Mouse (Mus musculus): ENCODE measurements around the gene Slf1. TPM values are rescaled to one million over a fixed set of nuclear protein-coding genes. Genes with fewer than 3 reads are reported as not detected.

The Slf1 gene
- 4.3 and 5.6 TPM in 2 replicates for total RNA-seq (2023)

DNA sequence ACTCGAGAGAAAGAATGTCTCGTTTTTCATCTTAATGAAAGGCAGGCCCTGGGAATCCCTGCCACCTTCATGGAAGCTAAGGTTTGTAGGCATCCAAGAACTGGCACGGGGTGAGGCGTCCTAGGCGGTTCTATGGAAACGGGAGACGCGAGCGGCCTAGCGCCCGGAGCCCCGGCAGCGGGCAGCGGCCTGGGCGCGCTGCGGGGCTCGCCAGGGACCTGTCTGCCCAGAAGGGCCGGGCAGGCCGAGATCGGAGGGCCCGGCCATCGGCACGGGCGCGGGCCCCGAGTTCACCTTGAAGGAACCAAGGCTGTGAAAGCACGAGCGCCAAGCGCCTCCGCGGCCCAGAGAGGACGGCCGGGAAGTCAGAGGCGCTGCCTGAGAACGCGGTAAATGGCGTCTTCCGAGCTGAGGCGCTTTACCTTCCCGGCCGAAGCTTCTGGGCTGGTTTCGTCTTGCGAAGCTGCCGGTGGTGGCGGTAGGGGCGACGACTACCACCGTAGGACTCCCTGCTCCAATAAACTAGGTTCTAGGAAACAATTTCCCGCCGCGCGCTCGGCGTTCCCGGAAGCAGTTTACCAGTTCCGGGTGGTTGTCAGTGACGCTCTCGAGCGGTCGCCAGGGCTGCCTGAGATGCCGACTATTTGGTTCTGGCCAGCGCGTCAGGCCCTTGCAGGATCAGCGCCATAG, at the start of gene Slf1, which contains the start of gene 2210408I21Rik:
Gene Slf1 (minus strand): TSS at position 543 of the 690 bp plus-strand sequence.
Gene 2210408I21Rik (plus strand): TSS at position 610 of the 690 bp plus-strand sequence.

Other genes starting within 250 kb of the Slf1 start
- gene 2210408I21Rik, start 67 bp upstream of the Slf1 start, total RNA-seq (2023) = 0.64 and 1.4 TPM in 2 replicates